Mouse (Mus musculus) C2C12 (cell line): Measurements from ENCODE around the gene Ccdc160. TPM values are rescaled to one million over a fixed set of nuclear protein-coding genes. Genes with fewer than 3 reads are reported as not detected.

ENCODE experiments used
- H3K27me3 ChIP-seq: one replicate; pipeline ENCODE4 v1.6.1; 2011; ENCODE audit not compliant: control insufficient read depth, insufficient read depth, insufficient read length
- H3K36me3 ChIP-seq: one replicate; pipeline ENCODE4 v1.6.1; 2011; ENCODE audit not compliant: control insufficient read depth, insufficient read depth
- H3K4me3 ChIP-seq: one replicate; pipeline ENCODE4 v1.5.1; 2011; ENCODE audit warnings: mild to moderate bottlenecking, control low read depth; ENCODE audit not compliant: poor library complexity, insufficient read depth, severe bottlenecking
- H3K79me2 ChIP-seq: one replicate; pipeline ENCODE4 v1.6.1; 2011; ENCODE audit not compliant: control insufficient read depth, insufficient read depth
- H3K79me3 ChIP-seq: one replicate; pipeline ENCODE4 v1.6.1; 2011; ENCODE audit warnings: low read depth, control low read depth
- H3ac ChIP-seq: one replicate; pipeline ENCODE3; 2011; ENCODE audit warnings: low read depth; ENCODE audit not compliant: control insufficient read depth, insufficient read length
- CEBPB ChIP-seq: IDR thresholded peaks from one replicate; pipeline ENCODE4 v1.6.1; 2011; ENCODE audit warnings: low read depth, mild to moderate bottlenecking, control low read depth, moderate library complexity
- CTCF ChIP-seq: IDR thresholded peaks from one replicate; pipeline ENCODE4 v1.5.1; 2011; ENCODE audit not compliant: control insufficient read depth, insufficient read depth, insufficient read length
- FOSL1 ChIP-seq: IDR thresholded peaks from one replicate; pipeline ENCODE4 v1.8.0; 2011; ENCODE audit warnings: mild to moderate bottlenecking, low read length; ENCODE audit not compliant: poor library complexity, insufficient read depth, severe bottlenecking
- MAX ChIP-seq: IDR thresholded peaks from one replicate; pipeline ENCODE4 v1.6.1; 2011; ENCODE audit warnings: mild to moderate bottlenecking, control low read depth
- MYOD1 ChIP-seq: IDR thresholded peaks from one replicate; pipeline ENCODE4 v1.6.1; 2011; ENCODE audit warnings: low read depth; ENCODE audit not compliant: control insufficient read depth, insufficient read length
- MYOG ChIP-seq: IDR thresholded peaks from one replicate; pipeline ENCODE4 v1.6.1; 2011; ENCODE audit not compliant: control insufficient read depth, insufficient read length; ENCODE audit errors: extremely low read depth
- USF1 ChIP-seq: IDR thresholded peaks from one replicate; pipeline ENCODE4 v1.6.1; 2011; ENCODE audit warnings: low read depth, mild to moderate bottlenecking, control low read depth, moderate library complexity
- polyA plus RNA-seq: library from polyadenylated mRNA; unstranded; fragments of >200 nt; fragmentation: generic; extraction: Trizol; gene quantifications from one replicate; pipeline ENCODE4 v1.2.1, GENCODE M21; 2012; ENCODE audit warnings: missing spikeins

Gene Ccdc160
- polyA plus RNA-seq, 1 experiment = not detected

DNA sequence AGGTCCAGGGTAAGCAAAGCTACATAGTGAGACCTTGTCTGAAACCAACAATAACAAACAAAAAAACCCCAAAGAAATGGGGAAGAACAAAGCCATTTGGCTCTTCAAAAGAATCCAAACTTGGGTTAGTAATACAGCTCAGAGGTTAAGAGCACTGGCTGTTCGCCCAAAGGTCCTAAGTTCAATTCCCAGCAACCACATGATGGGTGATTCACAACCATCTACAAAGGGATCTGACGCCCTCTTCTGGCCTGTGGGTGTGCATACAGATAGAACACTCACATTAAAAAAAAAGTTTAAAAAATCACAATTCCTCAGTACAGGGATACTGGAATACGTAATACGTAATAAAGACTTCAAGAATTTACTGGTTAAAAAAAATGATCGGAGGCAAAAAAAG lies 13.3 kb upstream of the Ccdc160 start:
- no peaks in the 10 kb centered on the region for H3K79me2 ChIP-seq
- TF ChIP-seq MYOG (no peak), MYOD1 (no peak), MAX (no peak)
- H3K4me3 ChIP-seq = no peak overlapping the region
- no peaks in the 10 kb centered on the region for H3K79me3 ChIP-seq
- no peaks in the 10 kb centered on the region for H3K27me3 ChIP-seq
- no peaks in the 10 kb centered on the region for H3K36me3 ChIP-seq
- no peak overlapping the region for H3ac ChIP-seq

DNA sequence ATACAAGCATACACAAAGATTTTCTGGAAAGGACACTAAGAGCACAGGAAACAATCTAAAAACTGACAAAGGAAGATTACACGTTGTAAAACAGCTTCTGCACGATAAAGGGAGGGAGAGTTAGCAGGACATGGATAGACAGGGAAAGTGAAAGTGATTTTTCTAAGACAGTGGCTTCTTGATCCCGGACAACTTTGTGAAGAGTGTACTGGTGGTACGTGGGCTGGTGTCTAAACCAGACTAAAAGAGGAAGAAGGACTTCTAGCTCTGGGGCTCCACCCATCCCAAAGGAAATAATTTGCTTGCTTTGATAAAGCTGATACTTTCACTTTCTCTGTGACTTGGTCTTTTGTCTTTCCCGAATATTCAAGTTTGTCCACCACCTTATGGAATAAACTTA lies 7.1 kb upstream of the Ccdc160 start:
- Histone ChIP-seq H3K27me3 (no peaks in the 10 kb centered on the region), H3K4me3 (no peak overlapping the region), H3K79me2 (no peaks in the 10 kb centered on the region), H3K79me3 (no peaks in the 10 kb centered on the region), H3ac (no peak overlapping the region), H3K36me3 (no peaks in the 10 kb centered on the region)
- no peak for TF ChIP-seq CEBPB
- TF ChIP-seq CTCF = no peak
- no peak for TF ChIP-seq MYOD1
- TF ChIP-seq FOSL1 = no peak
- TF ChIP-seq USF1 = no peak
- TF ChIP-seq MAX = no peak
- TF ChIP-seq MYOG = no peak

DNA sequence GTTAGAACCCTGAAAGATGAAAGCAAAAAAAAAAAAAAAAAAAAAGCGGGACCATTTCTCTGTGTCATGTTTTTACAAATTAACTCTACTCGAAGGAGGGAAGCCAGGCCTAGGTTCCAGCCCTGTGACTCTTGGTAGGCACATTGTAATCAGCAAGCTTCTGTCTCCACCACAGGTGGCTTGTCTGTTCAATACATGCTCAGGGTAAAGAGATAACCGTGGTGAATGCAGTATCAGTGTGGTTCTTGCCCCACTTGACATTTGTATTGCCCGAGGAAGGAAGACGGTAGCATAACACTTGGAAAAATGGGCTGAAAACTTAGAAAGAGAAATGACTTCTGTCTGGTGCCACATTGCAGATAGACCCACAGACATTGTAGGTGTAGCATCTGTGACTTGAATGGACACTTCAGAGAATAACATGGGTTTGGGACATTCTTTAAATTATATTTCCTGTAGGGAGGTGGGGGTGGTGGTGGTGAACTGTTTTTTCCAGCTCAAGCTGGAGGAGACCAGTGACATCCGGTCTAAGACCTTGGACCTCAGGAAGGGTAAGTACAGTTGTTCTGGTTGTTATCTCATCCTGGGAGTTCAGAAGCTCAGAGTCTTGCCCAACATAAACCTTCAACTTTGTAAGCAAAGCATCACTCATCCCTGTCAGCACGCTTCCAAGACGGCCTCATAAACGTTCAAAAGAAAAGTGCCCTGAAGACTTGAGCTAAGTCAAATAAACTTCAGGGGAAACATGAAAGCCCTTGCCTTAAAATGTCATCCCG lies 1.1 kb downstream of the Ccdc160 start:
- no peak overlapping the region for H3K4me3 ChIP-seq
- no peak for TF ChIP-seq USF1
- no peak for TF ChIP-seq CEBPB
- TF ChIP-seq FOSL1 = no peak
- TF ChIP-seq MAX = no peak
- TF ChIP-seq MYOD1 = no peak
- no peak for TF ChIP-seq CTCF
- TF ChIP-seq MYOG = no peak
- no peaks in the 10 kb centered on the region for H3K79me2 ChIP-seq
- no peaks in the 10 kb centered on the region for H3K79me3 ChIP-seq
- no peaks in the 10 kb centered on the region for H3K36me3 ChIP-seq
- H3K27me3 ChIP-seq = no peaks in the 10 kb centered on the region
- no peak overlapping the region for H3ac ChIP-seq

DNA sequence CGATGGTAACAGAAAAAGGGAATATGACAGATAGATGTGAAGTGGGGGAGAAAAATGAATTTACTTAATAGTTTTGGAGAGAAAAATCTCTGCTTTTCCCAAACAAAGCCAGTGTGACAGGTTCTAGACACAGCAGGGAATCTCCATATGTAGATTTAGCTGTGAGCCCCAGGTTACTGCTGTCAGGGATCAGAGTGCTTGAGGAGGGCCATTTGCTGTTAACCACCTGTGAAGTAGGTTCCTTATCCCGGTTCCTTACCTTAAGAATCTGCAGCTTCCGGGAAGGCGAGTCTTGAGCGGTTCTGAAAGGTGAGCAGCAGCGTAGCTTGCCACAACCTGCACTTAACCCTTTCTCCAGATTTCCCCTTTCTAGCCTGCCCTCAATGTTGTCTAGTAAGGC lies 1.9 kb downstream of the Ccdc160 start:
- TF ChIP-seq MAX (no peak), MYOD1 (no peak), FOSL1 (no peak), USF1 (no peak), CTCF (no peak), CEBPB (no peak), MYOG (no peak)

DNA sequence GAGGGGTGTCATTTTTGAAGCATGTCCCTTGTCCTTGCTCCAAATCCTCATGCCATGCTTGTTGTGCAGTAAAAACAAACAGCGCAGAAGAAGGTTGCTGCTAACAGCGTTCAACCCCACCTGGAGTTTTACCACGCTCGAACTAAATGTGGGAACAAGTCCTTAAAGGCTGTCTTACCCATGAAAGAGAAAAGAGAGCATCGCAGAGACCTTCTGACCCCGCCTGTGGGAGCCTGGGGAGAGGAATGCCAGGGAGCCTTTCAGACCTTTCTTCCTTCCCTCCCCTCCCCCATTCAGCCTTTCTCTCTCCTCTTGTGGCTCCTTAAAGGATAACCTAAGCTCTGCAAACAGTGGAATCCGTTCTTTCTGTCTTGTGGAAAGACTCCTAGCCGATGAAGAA lies 4.8 kb downstream of the Ccdc160 start:
- no peak for TF ChIP-seq CTCF
- no peak for TF ChIP-seq MYOD1
- no peak for TF ChIP-seq USF1
- Histone ChIP-seq H3K79me2 (no peaks in the 10 kb centered on the region), H3K4me3 (no peak overlapping the region), H3K27me3 (no peaks in the 10 kb centered on the region), H3ac (no peak overlapping the region), H3K36me3 (no peaks in the 10 kb centered on the region), H3K79me3 (no peaks in the 10 kb centered on the region)

More for the DNA sequence above, 1.9 kb downstream of the Ccdc160 start:
- Histone ChIP-seq H3ac (no peak overlapping the region), H3K36me3 (no peaks in the 10 kb centered on the region), H3K79me3 (no peaks in the 10 kb centered on the region), H3K27me3 (no peaks in the 10 kb centered on the region), H3K4me3 (no peak overlapping the region), H3K79me2 (no peaks in the 10 kb centered on the region)

DNA sequence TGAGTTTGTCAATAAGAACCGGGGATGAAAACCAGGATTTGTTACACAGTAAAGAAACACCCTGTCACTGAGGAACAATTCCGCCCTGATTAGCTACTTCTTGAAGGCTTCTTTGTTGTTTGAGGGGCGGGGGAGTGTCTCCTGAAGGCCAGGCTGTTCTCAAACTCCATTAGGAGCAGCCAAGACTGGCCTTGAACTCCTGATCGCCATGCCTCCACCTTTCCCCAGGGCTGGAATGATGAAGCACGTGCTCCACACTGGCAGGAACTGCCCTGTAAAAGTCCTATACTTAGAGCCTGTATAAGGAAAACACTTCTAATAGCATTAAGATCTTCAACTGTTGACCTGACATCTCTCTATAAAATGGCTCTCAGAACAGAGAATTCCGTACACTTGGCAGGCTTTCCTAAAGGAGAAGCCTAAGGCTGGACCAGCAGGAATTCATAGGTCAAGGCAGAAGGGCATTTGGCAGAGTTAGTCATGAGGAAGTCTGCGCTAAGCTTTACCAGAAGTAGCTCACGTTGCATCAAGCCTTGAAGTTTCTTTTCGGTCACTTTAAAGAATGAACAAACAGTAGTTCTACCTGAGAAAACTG lies 6.1 kb downstream of the Ccdc160 start:
- H3ac ChIP-seq = no peak overlapping the region
- no peaks in the 10 kb centered on the region for H3K36me3 ChIP-seq
- no peak overlapping the region for H3K4me3 ChIP-seq
- no peak for TF ChIP-seq MYOD1
- no peak for TF ChIP-seq FOSL1
- no peak for TF ChIP-seq MAX
- TF ChIP-seq MYOG = no peak
- no peak for TF ChIP-seq CTCF
- TF ChIP-seq USF1 = no peak
- TF ChIP-seq CEBPB = no peak
- H3K27me3 ChIP-seq = no peaks in the 10 kb centered on the region
- no peaks in the 10 kb centered on the region for H3K79me2 ChIP-seq
- no peaks in the 10 kb centered on the region for H3K79me3 ChIP-seq
